Mouse (Mus musculus): ENCODE results near the gene Emc3.

DNA sequence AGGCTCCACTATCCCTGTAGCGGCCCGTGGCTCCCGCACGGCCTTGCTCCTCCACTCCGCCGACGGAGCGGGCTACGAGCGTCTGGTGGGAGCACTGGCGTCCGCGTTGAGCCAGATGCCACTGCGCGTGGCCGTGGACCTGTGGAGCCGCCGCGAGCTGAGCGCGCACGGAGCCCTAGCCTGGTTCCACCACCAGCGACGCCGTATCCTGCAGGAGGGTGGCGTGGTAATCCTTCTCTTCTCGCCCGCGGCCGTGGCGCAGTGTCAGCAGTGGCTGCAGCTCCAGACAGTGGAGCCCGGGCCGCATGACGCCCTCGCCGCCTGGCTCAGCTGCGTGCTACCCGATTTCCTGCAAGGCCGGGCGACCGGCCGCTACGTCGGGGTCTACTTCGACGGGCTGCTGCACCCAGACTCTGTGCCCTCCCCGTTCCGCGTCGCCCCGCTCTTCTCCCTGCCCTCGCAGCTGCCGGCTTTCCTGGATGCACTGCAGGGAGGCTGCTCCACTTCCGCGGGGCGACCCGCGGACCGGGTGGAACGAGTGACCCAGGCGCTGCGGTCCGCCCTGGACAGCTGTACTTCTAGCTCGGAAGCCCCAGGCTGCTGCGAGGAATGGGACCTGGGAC, 48.9 kb downstream of the Emc3 start:
- peak; percentile 25; the same call in 1 of the 2 replicates for TF ChIP-seq CTCF (IDR thresholded peaks at IDR 0.05; ENCODE audit: low read depth)
- TF ChIP-seq EP300 (IDR thresholded peaks at IDR 0.05; ENCODE audit: low read depth) = no peak
